Mouse (Mus musculus): Measurements from ENCODE around the gene Cd3eap. TPM values are rescaled to one million over a fixed set of nuclear protein-coding genes. Genes with fewer than 3 reads are reported as not detected.

Gene Cd3eap
- total RNA-seq, 2 experiments from 2014 or later: 7.4 to 8.2 TPM

GRCm38 (mm10) chr7:19365376-19365775 is 6.1 kb upstream of the Cd3eap start:
- intact Hi-C loops (cut with DNase I; ENCODE audit: low total_unique reads): no loop called here
- no peak for DNase-seq

- intact Hi-C loops (cut with DNase I; ENCODE audit: low total_unique reads): no loop called here
Observed at GRCm38 (mm10) chr7:19363881-19364280, 4.6 kb upstream of the Cd3eap start.

GRCm38 (mm10) chr7:19362276-19362675 is 3.0 kb upstream of the Cd3eap start:
- intact Hi-C loops (cut with DNase I; ENCODE audit: low total_unique reads): no loop called here
- DNase-seq: no peak

More at GRCm38 (mm10) chr7:19363881-19364280, 4.6 kb upstream of the Cd3eap start:
- DNase-seq: peak; percentile 77

- peak; percentile 77 for DNase-seq
- intact Hi-C loops (cut with DNase I; ENCODE audit: low total_unique reads): no loop called here
Observed at GRCm38 (mm10) chr7:19361720-19362119, 2.4 kb upstream of the Cd3eap start.

- intact Hi-C loops (cut with DNase I; ENCODE audit: low total_unique reads): no loop called here
Observed at GRCm38 (mm10) chr7:19360944-19361343, 1.7 kb upstream of the Cd3eap start.

GRCm38 (mm10) chr7:19359892-19360641 is 784 bp upstream of the Cd3eap start:
- intact Hi-C loops (cut with DNase I; ENCODE audit: low total_unique reads): no loop called here
- DNase-seq: peak; percentile 74

More at GRCm38 (mm10) chr7:19360944-19361343, 1.7 kb upstream of the Cd3eap start:
- peak; percentile 93 for DNase-seq

- DNase-seq: no peak
- intact Hi-C loops (cut with DNase I; ENCODE audit: low total_unique reads): no loop called here
Observed at GRCm38 (mm10) chr7:19358634-19359033, 649 bp downstream of the Cd3eap start.

- intact Hi-C loops (cut with DNase I; ENCODE audit: low total_unique reads): no loop called here
- no peak for DNase-seq
Observed at GRCm38 (mm10) chr7:19357381-19358375, 1.6 kb downstream of the Cd3eap start.

GRCm38 (mm10) chr7:19356311-19356710 is 3.0 kb downstream of the Cd3eap start:
- intact Hi-C loops (cut with DNase I; ENCODE audit: low total_unique reads): no loop called here
- no peak for DNase-seq

GRCm38 (mm10) chr7:19354991-19355390 is 4.3 kb downstream of the Cd3eap start:
- DNase-seq: no peak
- intact Hi-C loops (cut with DNase I; ENCODE audit: low total_unique reads): no loop called here

- intact Hi-C loops (cut with DNase I; ENCODE audit: low total_unique reads): no loop called here
- DNase-seq: no peak
Observed at GRCm38 (mm10) chr7:19350221-19350620, 9.1 kb downstream of the Cd3eap start.

GRCm38 (mm10) chr7:19349188-19349915 is 9.9 kb downstream of the Cd3eap start:
- DNase-seq: no peak
- intact Hi-C loops (cut with DNase I; ENCODE audit: low total_unique reads): loop anchor here (10.0 kb wide), 1 partner anchor 115 kb away; no protein-coding TSS in a partner anchor

GRCm38 (mm10) chr7:19344938-19345471 is 14.3 kb downstream of the Cd3eap start:
- peak; percentile 91 for DNase-seq
- intact Hi-C loops (cut with DNase I; ENCODE audit: low total_unique reads): loop anchor here (10.0 kb wide), 1 partner anchor 110 kb away; no protein-coding TSS in a partner anchor

GRCm38 (mm10) chr7:19344237-19344847 is 14.9 kb downstream of the Cd3eap start, which contains the start of gene Ercc1:
TSS of gene Ercc1 (plus strand) at chr7:19344778.
- intact Hi-C loops (cut with DNase I; ENCODE audit: low total_unique reads): loop anchor here (10.0 kb wide), 1 partner anchor 110 kb away; no protein-coding TSS in a partner anchor
- DNase-seq: no peak

- intact Hi-C loops (cut with DNase I; ENCODE audit: low total_unique reads): loop anchor here (2.0 to 10.0 kb wide), 2 partner anchors 43 to 109 kb away; no protein-coding TSS in a partner anchor
- peak; percentile 65 for DNase-seq
Observed at GRCm38 (mm10) chr7:19343210-19343808, 16.0 kb downstream of the Cd3eap start.

- DNase-seq: peak; percentile 82
- intact Hi-C loops (cut with DNase I; ENCODE audit: low total_unique reads): loop anchor here (2.0 to 10.0 kb wide), 2 partner anchors 42 to 108 kb away; no protein-coding TSS in a partner anchor
Observed at GRCm38 (mm10) chr7:19342481-19343027, 16.7 kb downstream of the Cd3eap start.

- intact Hi-C loops (cut with DNase I; ENCODE audit: low total_unique reads): loop anchor here (2.0 to 10.0 kb wide), 2 partner anchors 41 to 107 kb away; no protein-coding TSS in a partner anchor
- DNase-seq: peak; percentile 67
Observed at GRCm38 (mm10) chr7:19341761-19342409, 17.4 kb downstream of the Cd3eap start.
